Mouse (Mus musculus) hindbrain, embryonic 12.5 days (tissue): Measurements from ENCODE around the gene Chrnb4. TPM values are rescaled to one million over a fixed set of nuclear protein-coding genes. Genes with fewer than 3 reads are reported as not detected.

Source experiments
- ATAC-seq: fragments of 200-750 bp; cut with Nextera tagmentation; 2 replicates; pipeline ENCODE4 v1.8.0; 2017; ENCODE audit warnings: moderate TSS enrichment; ENCODE audit not compliant: low FRiP score
- H3K27ac ChIP-seq: fragments of 300-500 bp; sonication (generic); 2 replicates; pipeline ENCODE4 v1.5.1; 2016; ENCODE audit warnings: mild to moderate bottlenecking
- H3K27me3 ChIP-seq: fragments of 300-500 bp; sonication (generic); 2 replicates; pipeline ENCODE4 v1.6.1; 2016; ENCODE audit warnings: mild to moderate bottlenecking
- H3K36me3 ChIP-seq: fragments of 300-500 bp; sonication (generic); 2 replicates; pipeline ENCODE4 v1.6.1; 2016; ENCODE audit warnings: mild to moderate bottlenecking
- H3K4me1 ChIP-seq: fragments of 300-500 bp; sonication (generic); 2 replicates; pipeline ENCODE4 v1.6.1; 2016
- H3K4me2 ChIP-seq: fragments of 300-500 bp; sonication (generic); replicated peaks from 2 replicates; pipeline ENCODE4 v1.6.1; 2016; ENCODE audit warnings: mild to moderate bottlenecking
- H3K4me3 ChIP-seq: fragments of 300-500 bp; sonication (generic); 2 replicates; pipeline ENCODE4 v1.5.1; 2016; ENCODE audit warnings: mild to moderate bottlenecking
- H3K9ac ChIP-seq: fragments of 300-500 bp; sonication (generic); 2 replicates; pipeline ENCODE4 v1.6.1; 2016; ENCODE audit warnings: mild to moderate bottlenecking, moderate library complexity
- H3K9me3 ChIP-seq: fragments of 300-500 bp; sonication (generic); replicated peaks from 2 replicates; pipeline ENCODE4 v1.6.1; 2016; ENCODE audit warnings: mild to moderate bottlenecking
- WGBS: fragments of 180-500 bp; shearing (Covaris S2); methylation state at CpG from one replicate; pipeline ENCODE4 v1.1.7; 2016; 5-methylcytosine and 5-hydroxymethylcytosine counted together
- polyA plus RNA-seq: library from polyadenylated mRNA; unstranded; fragments of >200 nt; fragmentation: Nextera tagmentation; extraction: Ambion mirVana; gene quantifications from 2 replicates; pipeline ENCODE4 v1.2.1, GENCODE M21; 2016

Gene Chrnb4
- polyA plus RNA-seq, 1 experiment from 2014 or later = 1.5 TPM

DNA sequence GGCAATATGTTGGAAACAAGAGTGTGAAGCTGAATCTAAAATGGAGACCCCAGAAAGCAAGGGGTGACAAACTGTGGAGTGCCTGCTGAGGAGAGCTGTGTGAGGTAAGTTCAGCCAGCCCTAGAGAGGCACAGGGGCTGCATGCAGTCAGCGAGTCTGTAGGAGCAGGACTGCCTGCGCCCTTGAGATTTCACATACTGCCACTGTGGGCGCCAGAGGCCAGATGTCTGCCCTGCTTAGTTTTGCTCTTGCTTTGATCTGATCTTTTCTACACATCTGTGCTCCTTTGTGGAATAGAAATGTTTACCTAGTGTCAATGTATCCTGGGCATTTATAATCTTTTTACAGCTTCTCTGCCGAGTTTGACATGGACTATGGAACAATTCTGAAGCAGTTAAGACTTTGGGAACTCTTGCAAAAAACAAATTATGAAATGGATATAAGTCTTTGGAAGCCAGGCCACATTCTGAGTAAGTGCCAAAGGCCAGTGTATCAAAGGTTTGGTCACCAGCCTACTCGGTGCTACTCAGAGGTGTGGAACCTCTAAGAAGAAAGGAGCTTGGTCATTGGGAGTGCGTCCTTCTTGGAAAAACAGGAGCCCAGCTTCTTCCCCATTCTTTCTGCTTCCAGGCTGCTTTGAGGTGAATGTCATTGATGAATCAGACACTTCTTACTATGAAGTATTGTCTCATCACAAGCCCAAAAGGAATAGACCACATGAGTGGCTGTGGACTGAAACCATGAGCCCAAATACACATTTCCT lies 37.8 kb downstream of the Chrnb4 start:
- Histone ChIP-seq H3K27ac (no peak overlapping the region), H3K9ac (no peak overlapping the region), H3K27me3 (no peaks in the 10 kb centered on the region), H3K4me3 (no peak overlapping the region), H3K4me2 (no peak overlapping the region), H3K9me3 (no peaks in the 10 kb centered on the region), H3K36me3 (peaks cover 3% of the 10 kb centered on the region; the same call in 1 of the 2 replicates), H3K4me1 (no peaks in the 10 kb centered on the region)
- 50% methylated on average over 6 of the region's 6 CpGs for WGBS
- ATAC-seq = no peak

DNA sequence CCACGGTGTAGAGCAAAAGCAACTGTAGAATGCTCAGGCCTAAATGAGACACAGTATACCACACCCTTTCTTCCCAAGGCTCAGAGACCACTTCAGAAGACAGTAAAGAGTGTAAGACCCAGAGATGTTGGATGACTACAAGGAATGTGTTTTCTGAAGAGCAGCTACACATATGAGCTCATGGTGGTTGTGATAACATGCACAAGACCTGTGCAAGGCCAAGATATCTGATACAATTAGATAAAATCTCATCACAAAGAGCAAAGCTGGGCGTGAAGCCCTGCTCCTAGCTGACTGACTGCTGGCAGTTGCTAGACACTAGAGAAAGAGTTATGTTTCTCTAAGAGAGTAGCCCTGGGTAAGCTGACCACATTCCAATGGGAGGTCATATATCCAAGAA lies 38.9 kb downstream of the Chrnb4 start:
- Histone ChIP-seq H3K27ac (no peak overlapping the region), H3K36me3 (0 out of 2 replicates have a peak, but pooled peaks cover 2% of the 10 kb centered on the region), H3K4me3 (no peak overlapping the region), H3K4me2 (no peak overlapping the region), H3K9ac (no peak overlapping the region), H3K9me3 (no peaks in the 10 kb centered on the region), H3K27me3 (no peaks in the 10 kb centered on the region), H3K4me1 (no peaks in the 10 kb centered on the region)
- ATAC-seq = no peak
- 87% methylated on average over 2 of the region's 2 CpGs for WGBS

GRCm38 (mm10) chr9:55003609-55004008 lies 45.0 kb downstream of the Chrnb4 start:
- no peak overlapping the region for H3K9ac ChIP-seq
- no peaks in the 10 kb centered on the region for H3K9me3 ChIP-seq
- WGBS = 59% methylated on average over 4 of the region's 4 CpGs
- no peak overlapping the region for H3K4me2 ChIP-seq
- H3K4me3 ChIP-seq = no peak overlapping the region
- no peak for ATAC-seq
- no peaks in the 10 kb centered on the region for H3K27me3 ChIP-seq
- 0 out of 2 replicates have a peak overlapping the region, but pooled peaks have one; percentile 1 for H3K27ac ChIP-seq
- H3K36me3 ChIP-seq = no peaks in the 10 kb centered on the region
- H3K4me1 ChIP-seq = peaks cover 4% of the 10 kb centered on the region; the same call in 1 of the 2 replicates

GRCm38 (mm10) chr9:54995645-54996044 lies 52.9 kb downstream of the Chrnb4 start:
- WGBS = 86% methylated on average over 3 of the region's 3 CpGs
- Histone ChIP-seq H3K9ac (no peak overlapping the region), H3K4me3 (no peak overlapping the region), H3K9me3 (no peaks in the 10 kb centered on the region), H3K4me2 (no peak overlapping the region), H3K4me1 (peaks cover 3% of the 10 kb centered on the region; the same call in 1 of the 2 replicates), H3K36me3 (no peaks in the 10 kb centered on the region), H3K27ac (no peak overlapping the region), H3K27me3 (no peaks in the 10 kb centered on the region)
- no peak for ATAC-seq

DNA sequence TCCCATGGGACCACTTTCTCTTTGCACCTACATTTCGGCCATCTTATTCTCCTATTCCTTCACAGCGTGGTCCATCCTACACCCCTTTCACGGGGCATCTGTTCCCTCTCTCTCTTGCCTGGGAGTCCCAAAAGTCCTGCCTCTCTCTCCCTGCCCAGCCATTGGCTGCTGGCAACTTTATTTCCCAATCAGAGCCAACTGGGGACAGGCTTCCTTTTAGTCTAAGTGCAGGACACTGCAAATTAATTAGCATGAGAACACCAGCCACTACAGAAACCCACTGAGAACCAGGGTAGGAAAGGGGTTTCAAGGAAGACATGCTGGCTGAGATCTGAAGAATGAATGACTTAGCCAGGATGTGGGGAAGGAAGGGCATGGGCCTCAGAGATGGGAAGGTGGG lies 54.2 kb downstream of the Chrnb4 start:
- 52% methylated on average over 3 of the region's 3 CpGs for WGBS
- H3K27me3 ChIP-seq = no peaks in the 10 kb centered on the region
- H3K9ac ChIP-seq = no peak overlapping the region
- ATAC-seq = no peak
- no peak overlapping the region for H3K27ac ChIP-seq
- H3K36me3 ChIP-seq = no peaks in the 10 kb centered on the region
- no peak overlapping the region for H3K4me3 ChIP-seq
- no peak overlapping the region for H3K4me2 ChIP-seq
- H3K9me3 ChIP-seq = no peaks in the 10 kb centered on the region
- H3K4me1 ChIP-seq = no peaks in the 10 kb centered on the region

- 78% methylated on average over 3 of the region's 3 CpGs for WGBS
- no peaks in the 10 kb centered on the region for H3K36me3 ChIP-seq
- H3K27ac ChIP-seq = no peak overlapping the region
- H3K4me2 ChIP-seq = no peak overlapping the region
- no peak overlapping the region for H3K4me3 ChIP-seq
- no peaks in the 10 kb centered on the region for H3K4me1 ChIP-seq
- H3K9ac ChIP-seq = no peak overlapping the region
- H3K27me3 ChIP-seq = no peaks in the 10 kb centered on the region
- H3K9me3 ChIP-seq = no peaks in the 10 kb centered on the region
- ATAC-seq = no peak
Measured at GRCm38 (mm10) chr9:54990362-54990761, 58.2 kb downstream of the Chrnb4 start.

- no peak for ATAC-seq
- peaks cover 36% of the 10 kb centered on the region for H3K27me3 ChIP-seq
- H3K4me2 ChIP-seq = peak overlapping the region; percentile 66
- peaks cover 11% of the 10 kb centered on the region for H3K4me1 ChIP-seq
- no peak overlapping the region for H3K9ac ChIP-seq
- H3K27ac ChIP-seq = no peak overlapping the region
- 6% methylated on average over 7 of the region's 7 CpGs for WGBS
- H3K36me3 ChIP-seq = no peaks in the 10 kb centered on the region
- peak overlapping the region; percentile 61 for H3K4me3 ChIP-seq
- H3K9me3 ChIP-seq = no peaks in the 10 kb centered on the region; the same call in 1 of the 2 replicates
Measured at GRCm38 (mm10) chr9:54982401-54982800, 66.2 kb downstream of the Chrnb4 start.

DNA sequence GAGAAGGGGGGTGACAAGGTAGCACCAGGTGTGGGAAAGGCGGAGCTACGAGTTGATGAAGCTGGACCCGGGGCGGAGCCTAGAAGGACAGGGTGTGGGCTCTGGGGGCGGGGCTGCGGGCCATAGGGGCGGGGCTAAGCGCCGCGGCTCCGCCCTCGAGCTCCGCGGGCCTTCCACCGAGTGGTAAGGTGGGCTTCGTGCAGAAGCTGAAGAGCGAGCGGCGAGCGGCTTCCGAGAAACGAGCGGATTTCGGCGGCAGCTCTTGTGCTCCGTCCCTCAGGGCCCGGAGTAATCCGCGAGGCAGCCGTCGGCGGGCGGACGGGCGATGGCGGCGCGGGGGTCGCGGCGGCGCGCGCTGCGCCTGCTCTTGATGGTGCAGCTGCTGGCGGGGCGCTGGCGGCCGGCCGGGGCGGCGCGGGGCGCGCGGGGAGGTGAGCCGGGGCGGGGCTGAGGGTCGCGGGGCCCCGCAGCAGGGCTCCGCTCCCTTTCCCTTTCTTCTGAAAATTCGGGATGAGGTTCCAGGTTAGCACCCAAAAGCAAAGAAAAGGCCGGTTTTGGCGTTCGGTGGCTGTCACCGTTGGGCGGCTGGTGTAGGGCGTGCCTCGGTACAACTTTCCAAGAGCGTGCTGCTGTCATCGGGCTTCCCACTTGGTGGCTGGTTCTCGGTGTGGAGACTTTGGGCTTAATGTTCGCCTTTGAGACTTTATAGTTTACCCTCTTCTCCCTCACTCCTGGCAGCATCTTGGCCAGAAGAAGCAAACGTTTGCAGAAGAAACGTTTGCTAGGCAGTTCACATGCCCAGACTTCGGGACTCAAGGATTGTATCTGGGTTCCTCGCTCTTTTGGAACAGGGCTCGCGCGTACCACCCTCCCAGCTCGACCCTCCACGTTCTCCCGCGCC lies 67.0 kb downstream of the Chrnb4 start:
- Histone ChIP-seq H3K36me3 (no peaks in the 10 kb centered on the region), H3K4me1 (peaks cover 11% of the 10 kb centered on the region), H3K4me3 (peak overlapping the region; percentile 61), H3K27me3 (peaks cover 36% of the 10 kb centered on the region), H3K4me2 (peak overlapping the region; percentile 66), H3K9me3 (no peaks in the 10 kb centered on the region; the same call in 1 of the 2 replicates), H3K27ac (peak overlapping the region; percentile 45), H3K9ac (peak overlapping the region; percentile 33)
- under 1% methylated on average over 82 of the region's 85 CpGs for WGBS
- peak; percentile 82 for ATAC-seq

GRCm38 (mm10) chr9:54980674-54981073 lies 67.9 kb downstream of the Chrnb4 start, which contains the start of gene Chrna5:
Gene Chrna5 (plus strand): TSS chr9:54980880.
- peak; percentile 55; the same call in 1 of the 2 replicates for ATAC-seq
- Histone ChIP-seq H3K4me1 (peaks cover 11% of the 10 kb centered on the region), H3K9me3 (no peaks in the 10 kb centered on the region; the same call in 1 of the 2 replicates), H3K27me3 (peaks cover 36% of the 10 kb centered on the region), H3K27ac (peak within 1 kb of the TSS; percentile 45), H3K4me2 (peak within 1 kb of the TSS; percentile 66), H3K36me3 (no peaks in the 10 kb centered on the region), H3K9ac (peak within 1 kb of the TSS; percentile 33), H3K4me3 (peak within 1 kb of the TSS; percentile 61)
- 50% methylated on average over 8 of the region's 8 CpGs for WGBS

Other genes with a start within 250 kb of the Chrnb4 start
- 65.6 and 70.4 TPM in 2 replicates for gene Ireb2, start 185.0 kb downstream of the Chrnb4 start, polyA plus RNA-seq
- gene Hykk, start 131.5 kb downstream of the Chrnb4 start, polyA plus RNA-seq = 6.0 and 7.1 TPM in 2 replicates
- 267 and 282 TPM in 2 replicates for gene Psma4, start 98.0 kb downstream of the Chrnb4 start, polyA plus RNA-seq
- 1.2 and 1.4 TPM in 2 replicates for gene AY074887, start 97.8 kb downstream of the Chrnb4 start, polyA plus RNA-seq
- 6.4 and 7.8 TPM in 2 replicates for gene Chrna5, start 67.9 kb downstream of the Chrnb4 start, polyA plus RNA-seq
- gene Chrna3, start 22.2 kb downstream of the Chrnb4 start, polyA plus RNA-seq = 15.0 and 17.1 TPM in 2 replicates
- gene Ube2q2, start 100.1 kb upstream of the Chrnb4 start, polyA plus RNA-seq = 53.4 and 54.2 TPM in 2 replicates
- gene Fbxo22, start 160.1 kb upstream of the Chrnb4 start, polyA plus RNA-seq = 85.5 and 86.8 TPM in 2 replicates